Mouse (Mus musculus) C2C12 (cell line): ENCODE results near the gene Olfr692.

ENCODE experiments used
- CEBPB ChIP-seq: IDR thresholded peaks from one replicate; pipeline ENCODE4 v1.6.1; 2011; ENCODE audit warnings: low read depth, mild to moderate bottlenecking, control low read depth, moderate library complexity
- CTCF ChIP-seq: IDR thresholded peaks from one replicate; pipeline ENCODE4 v1.5.1; 2011; ENCODE audit not compliant: control insufficient read depth, insufficient read depth, insufficient read length
- MAX ChIP-seq: IDR thresholded peaks from one replicate; pipeline ENCODE4 v1.6.1; 2011; ENCODE audit warnings: mild to moderate bottlenecking, control low read depth
- MYOD1 ChIP-seq: IDR thresholded peaks from one replicate; pipeline ENCODE4 v1.6.1; 2011; ENCODE audit warnings: low read depth; ENCODE audit not compliant: control insufficient read depth, insufficient read length
- MYOG ChIP-seq: IDR thresholded peaks from one replicate; pipeline ENCODE4 v1.6.1; 2011; ENCODE audit not compliant: control insufficient read depth, insufficient read length; ENCODE audit errors: extremely low read depth
- USF1 ChIP-seq: IDR thresholded peaks from one replicate; pipeline ENCODE4 v1.6.1; 2011; ENCODE audit warnings: low read depth, mild to moderate bottlenecking, control low read depth, moderate library complexity

DNA sequence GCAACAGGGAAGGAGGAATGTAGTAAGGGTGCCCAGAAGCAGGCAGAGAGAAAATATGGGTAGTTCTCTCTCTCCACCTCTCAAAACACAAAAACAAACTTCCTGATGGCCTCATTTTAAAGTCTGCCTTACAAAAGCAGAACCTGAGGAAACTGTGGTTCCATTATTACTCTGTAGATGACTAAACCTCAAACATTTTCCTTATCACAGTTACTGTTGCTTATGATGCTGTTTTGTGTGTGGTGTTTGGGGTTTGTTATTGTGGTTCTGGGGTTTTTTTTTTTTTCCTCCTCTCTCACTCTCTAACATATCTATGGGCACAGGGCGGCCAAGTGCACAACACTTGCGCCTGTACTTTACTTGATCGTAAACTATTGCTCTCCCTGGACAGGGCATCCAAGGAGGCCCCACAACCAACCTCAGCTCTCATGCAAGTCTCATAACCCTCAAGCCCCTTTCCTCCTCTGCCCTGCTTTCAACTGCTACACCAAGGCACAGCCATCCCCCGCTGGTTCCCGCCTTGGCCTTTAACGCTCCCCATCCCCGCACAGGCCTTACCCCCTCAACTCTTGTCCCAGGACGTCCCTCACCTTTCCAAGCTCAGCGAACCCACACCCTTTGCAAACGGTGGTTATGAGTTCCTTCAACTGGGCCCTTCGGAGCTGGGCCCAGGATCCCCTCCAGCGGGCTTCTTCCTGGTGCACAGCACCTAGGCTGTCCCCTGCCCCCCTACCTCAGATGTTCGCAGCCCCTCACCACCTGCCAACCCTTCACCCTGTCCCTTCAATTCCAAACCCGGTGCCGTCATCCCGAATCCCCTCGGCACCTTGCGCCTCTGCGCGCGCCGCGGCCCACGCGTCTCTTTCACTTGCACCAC is 31.3 kb downstream of the Olfr692 start:
- TF ChIP-seq CTCF (no peak), CEBPB (no peak), MYOD1 (no peak), USF1 (no peak), MYOG (no peak), MAX (no peak)
